Mouse (Mus musculus): ENCODE measurements around the gene Pdzk1. TPM values are rescaled to one million over a fixed set of nuclear protein-coding genes. Genes with fewer than 3 reads are reported as not detected.

The Pdzk1 gene
- polyA plus RNA-seq (2016; fragmentation: Nextera tagmentation; extraction: Ambion mirVana), result not detected in 2 replicates

GRCm38 (mm10) chr3:96828984-96829383 is at the start of gene Pdzk1, which contains the start of gene Cd160:
Gene Pdzk1 (plus strand): TSS chr3:96829284.
Gene Cd160 (minus strand): TSS chr3:96829351.
- Histone ChIP-seq H3K27me3 (ENCODE audit: poor library complexity, severe bottlenecking) (no peaks in the 10 kb centered on the region), H3K4me3 (no peak within 1 kb of the TSS), H3K36me3 (replicated peaks) (no peaks in the 10 kb centered on the region), H3K9me3 (no peaks in the 10 kb centered on the region), H3K4me1 (peaks cover 24% of the 10 kb centered on the region), H3K27ac (no peak within 1 kb of the TSS)
- 81% methylated on average over 1 of the region's 1 CpGs for WGBS
- no peak for DNase-seq (ENCODE audit: extremely low spot score, low spot score)

- H3K9me3 ChIP-seq, result no peaks in the 10 kb centered on the region
- 86% methylated on average over 8 of the region's 8 CpGs for WGBS
- no peaks in the 10 kb centered on the region for H3K27me3 ChIP-seq (ENCODE audit: poor library complexity, severe bottlenecking)
- no peak overlapping the region for H3K4me3 ChIP-seq
- no peak overlapping the region for H3K27ac ChIP-seq
- no peaks in the 10 kb centered on the region for H3K4me1 ChIP-seq
- DNase-seq (ENCODE audit: extremely low spot score, low spot score), result no peak
- H3K36me3 ChIP-seq (replicated peaks), result peaks cover 36% of the 10 kb centered on the region
Observed at GRCm38 (mm10) chr3:96782236-96782635, 46.8 kb upstream of the Pdzk1 start.

GRCm38 (mm10) chr3:96787784-96788183 is 41.3 kb upstream of the Pdzk1 start:
- 93% methylated on average over 1 of the region's 1 CpGs for WGBS
- Histone ChIP-seq H3K27me3 (ENCODE audit: poor library complexity, severe bottlenecking) (no peaks in the 10 kb centered on the region), H3K36me3 (replicated peaks) (peaks cover 73% of the 10 kb centered on the region), H3K27ac (no peak overlapping the region), H3K4me3 (no peak overlapping the region), H3K4me1 (no peaks in the 10 kb centered on the region), H3K9me3 (no peaks in the 10 kb centered on the region)
- DNase-seq (ENCODE audit: extremely low spot score, low spot score), result no peak

GRCm38 (mm10) chr3:96788506-96788905 is 40.6 kb upstream of the Pdzk1 start:
- Histone ChIP-seq H3K27me3 (ENCODE audit: poor library complexity, severe bottlenecking) (no peaks in the 10 kb centered on the region), H3K4me3 (no peak overlapping the region), H3K9me3 (no peaks in the 10 kb centered on the region), H3K27ac (no peak overlapping the region), H3K36me3 (replicated peaks) (peaks cover 77% of the 10 kb centered on the region), H3K4me1 (no peaks in the 10 kb centered on the region)
- no peak for DNase-seq (ENCODE audit: extremely low spot score, low spot score)
- WGBS, result 88% methylated on average over 8 of the region's 8 CpGs

GRCm38 (mm10) chr3:96800254-96800653 is 28.8 kb upstream of the Pdzk1 start:
- Histone ChIP-seq H3K4me1 (no peaks in the 10 kb centered on the region), H3K27ac (no peak overlapping the region), H3K4me3 (no peak overlapping the region), H3K36me3 (replicated peaks) (peaks cover 11% of the 10 kb centered on the region), H3K27me3 (ENCODE audit: poor library complexity, severe bottlenecking) (no peaks in the 10 kb centered on the region), H3K9me3 (0 out of 2 replicates have a peak, but pooled peaks cover 2% of the 10 kb centered on the region)
- no peak for DNase-seq (ENCODE audit: extremely low spot score, low spot score)
- 91% methylated on average over 11 of the region's 11 CpGs for WGBS

- no peak overlapping the region for H3K4me3 ChIP-seq
- 79% methylated on average over 1 of the region's 1 CpGs for WGBS
- no peak for DNase-seq (ENCODE audit: extremely low spot score, low spot score)
- no peaks in the 10 kb centered on the region for H3K36me3 ChIP-seq (replicated peaks)
- H3K9me3 ChIP-seq, result 0 out of 2 replicates have a peak, but pooled peaks cover 2% of the 10 kb centered on the region
- no peaks in the 10 kb centered on the region for H3K4me1 ChIP-seq
- H3K27ac ChIP-seq, result no peak overlapping the region
- no peaks in the 10 kb centered on the region for H3K27me3 ChIP-seq (ENCODE audit: poor library complexity, severe bottlenecking)
Observed at GRCm38 (mm10) chr3:96802214-96802613, 26.9 kb upstream of the Pdzk1 start.

- Histone ChIP-seq H3K36me3 (replicated peaks) (no peaks in the 10 kb centered on the region), H3K27me3 (ENCODE audit: poor library complexity, severe bottlenecking) (no peaks in the 10 kb centered on the region), H3K4me3 (no peak overlapping the region), H3K9me3 (0 out of 2 replicates have a peak, but pooled peaks cover 2% of the 10 kb centered on the region), H3K4me1 (peaks cover 5% of the 10 kb centered on the region), H3K27ac (peak overlapping the region; percentile 35; the same call in 1 of the 2 replicates)
- WGBS, result 87% methylated on average over 3 of the region's 3 CpGs
- DNase-seq (ENCODE audit: extremely low spot score, low spot score), result no peak
Observed at GRCm38 (mm10) chr3:96808136-96808535, 20.9 kb upstream of the Pdzk1 start.

GRCm38 (mm10) chr3:96808651-96809050 is 20.4 kb upstream of the Pdzk1 start:
- Histone ChIP-seq H3K36me3 (replicated peaks) (no peaks in the 10 kb centered on the region), H3K4me3 (no peak overlapping the region), H3K27me3 (ENCODE audit: poor library complexity, severe bottlenecking) (no peaks in the 10 kb centered on the region), H3K9me3 (0 out of 2 replicates have a peak, but pooled peaks cover 2% of the 10 kb centered on the region), H3K4me1 (peaks cover 10% of the 10 kb centered on the region), H3K27ac (0 out of 2 replicates have a peak overlapping the region, but pooled peaks have one; percentile 62)
- 76% methylated on average over 3 of the region's 3 CpGs for WGBS
- no peak for DNase-seq (ENCODE audit: extremely low spot score, low spot score)

- H3K9me3 ChIP-seq, result no peaks in the 10 kb centered on the region
- no peaks in the 10 kb centered on the region for H3K27me3 ChIP-seq (ENCODE audit: poor library complexity, severe bottlenecking)
- H3K27ac ChIP-seq, result no peak overlapping the region
- 91% methylated on average over 3 of the region's 3 CpGs for WGBS
- peaks cover 12% of the 10 kb centered on the region for H3K4me1 ChIP-seq
- no peaks in the 10 kb centered on the region for H3K36me3 ChIP-seq (replicated peaks)
- no peak for DNase-seq (ENCODE audit: extremely low spot score, low spot score)
- H3K4me3 ChIP-seq, result no peak overlapping the region
Observed at GRCm38 (mm10) chr3:96811232-96811631, 17.9 kb upstream of the Pdzk1 start.

GRCm38 (mm10) chr3:96812395-96813091 is 16.5 kb upstream of the Pdzk1 start:
- Histone ChIP-seq H3K4me3 (no peak overlapping the region), H3K9me3 (0 out of 2 replicates have a peak, but pooled peaks cover under 1% of the 10 kb centered on the region), H3K27ac (no peak overlapping the region), H3K36me3 (replicated peaks) (no peaks in the 10 kb centered on the region), H3K27me3 (ENCODE audit: poor library complexity, severe bottlenecking) (no peaks in the 10 kb centered on the region), H3K4me1 (peaks cover 12% of the 10 kb centered on the region)
- 47% methylated on average over 20 of the region's 20 CpGs for WGBS
- DNase-seq (ENCODE audit: extremely low spot score, low spot score), result peak; percentile 71

GRCm38 (mm10) chr3:96813106-96813505 is 16.0 kb upstream of the Pdzk1 start:
- peaks cover 4% of the 10 kb centered on the region; the same call in 1 of the 2 replicates for H3K9me3 ChIP-seq
- peaks cover 12% of the 10 kb centered on the region for H3K4me1 ChIP-seq
- DNase-seq (ENCODE audit: extremely low spot score, low spot score), result no peak
- no peaks in the 10 kb centered on the region for H3K36me3 ChIP-seq (replicated peaks)
- WGBS, result 47% methylated on average over 9 of the region's 9 CpGs
- no peak overlapping the region for H3K27ac ChIP-seq
- no peaks in the 10 kb centered on the region for H3K27me3 ChIP-seq (ENCODE audit: poor library complexity, severe bottlenecking)
- H3K4me3 ChIP-seq, result no peak overlapping the region

- H3K4me3 ChIP-seq, result no peak overlapping the region
- no peaks in the 10 kb centered on the region for H3K36me3 ChIP-seq (replicated peaks)
- no peak for DNase-seq (ENCODE audit: extremely low spot score, low spot score)
- WGBS, result 72% methylated on average over 7 of the region's 7 CpGs
- no peak overlapping the region for H3K27ac ChIP-seq
- H3K27me3 ChIP-seq (ENCODE audit: poor library complexity, severe bottlenecking), result no peaks in the 10 kb centered on the region
- peaks cover 9% of the 10 kb centered on the region for H3K4me1 ChIP-seq
- peaks cover 4% of the 10 kb centered on the region; the same call in 1 of the 2 replicates for H3K9me3 ChIP-seq
Observed at GRCm38 (mm10) chr3:96813591-96814244, 15.4 kb upstream of the Pdzk1 start.

GRCm38 (mm10) chr3:96814342-96814741 is 14.7 kb upstream of the Pdzk1 start:
- 64% methylated on average over 6 of the region's 6 CpGs for WGBS
- Histone ChIP-seq H3K9me3 (peaks cover 4% of the 10 kb centered on the region; the same call in 1 of the 2 replicates), H3K4me3 (no peak overlapping the region), H3K27me3 (ENCODE audit: poor library complexity, severe bottlenecking) (no peaks in the 10 kb centered on the region), H3K27ac (no peak overlapping the region), H3K36me3 (replicated peaks) (no peaks in the 10 kb centered on the region), H3K4me1 (peaks cover 8% of the 10 kb centered on the region)
- no peak for DNase-seq (ENCODE audit: extremely low spot score, low spot score)
